Mouse (Mus musculus): ENCODE measurements around the gene Lonp1.
A peak's percentile ranks its signal among the peaks of the same experiment; 100 is the strongest.

Gene Lonp1

DNA sequence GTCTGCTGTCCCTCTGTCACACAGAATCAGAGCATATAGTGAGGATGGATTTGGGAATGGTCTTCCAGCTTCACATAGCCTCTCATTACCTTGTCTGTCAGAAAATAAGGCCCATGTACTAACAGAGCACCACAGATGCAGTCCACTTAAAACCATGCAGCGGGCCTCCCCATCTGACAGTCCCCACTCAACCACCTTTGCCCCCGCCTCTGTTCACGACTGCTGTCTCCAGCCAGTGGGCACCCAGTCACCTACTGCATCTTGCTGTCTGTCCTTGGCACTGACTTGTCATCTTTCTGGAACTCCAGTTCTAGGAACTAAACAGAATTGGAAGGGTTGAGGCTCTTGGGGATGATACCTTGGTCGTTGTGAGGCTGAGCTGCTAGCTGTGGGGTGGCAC lies 37.8 kb downstream of the Lonp1 start:
- no peak for DNase-seq (ENCODE audit: low spot score)

DNA sequence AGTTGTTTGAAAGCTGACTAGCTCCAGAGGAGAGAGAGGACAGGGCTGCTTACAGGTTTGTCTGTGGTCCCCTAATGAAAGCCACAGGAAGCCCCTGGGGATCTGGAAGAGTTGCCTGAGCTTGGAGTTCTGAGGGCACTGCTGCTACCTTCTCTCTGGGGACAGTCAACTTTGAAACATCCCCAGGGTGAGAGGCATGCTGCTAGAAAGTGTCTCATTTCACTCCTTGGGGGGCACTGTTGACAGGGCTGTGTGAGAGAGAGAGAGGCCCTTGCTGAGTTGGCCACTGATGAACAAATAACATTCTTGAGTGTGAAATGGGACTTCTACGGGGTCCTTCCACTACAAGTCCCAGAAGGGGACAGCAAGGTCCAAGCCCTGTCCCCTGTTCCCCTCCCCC lies 38.9 kb downstream of the Lonp1 start:
- no peak for DNase-seq (ENCODE audit: low spot score)

DNA sequence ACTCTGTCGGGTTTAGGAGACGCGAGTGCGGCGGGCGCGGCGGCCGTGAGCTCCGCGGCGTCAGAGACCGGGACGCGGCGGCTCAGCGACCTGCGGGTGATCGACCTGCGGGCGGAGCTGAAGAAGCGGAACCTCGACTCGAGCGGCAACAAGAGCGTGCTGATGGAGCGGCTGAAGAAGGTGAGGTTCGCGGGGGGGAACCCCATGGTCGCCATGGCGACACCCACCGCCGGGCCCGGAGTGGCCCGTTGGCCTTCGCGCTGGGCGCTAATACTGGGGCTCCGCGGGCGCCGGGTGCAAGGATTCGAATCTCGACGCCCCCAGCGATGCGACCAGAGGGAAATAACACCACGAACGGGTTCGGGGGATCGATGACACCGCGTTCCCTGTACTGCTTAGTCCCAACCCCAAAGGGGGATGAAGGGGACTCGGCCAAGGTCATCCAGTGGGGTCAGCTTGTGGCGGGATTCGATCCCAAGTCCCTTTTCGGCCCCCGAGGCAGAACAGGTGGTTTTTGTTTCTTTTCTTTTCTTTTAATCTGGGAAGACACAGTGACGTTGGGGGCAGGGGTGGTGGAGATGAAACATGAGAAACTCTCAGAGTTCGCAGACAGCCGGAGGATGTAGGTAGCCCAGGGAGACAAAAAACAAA lies 41.4 kb downstream of the Lonp1 start:
- peak; percentile 65 for DNase-seq (ENCODE audit: low spot score)

DNA sequence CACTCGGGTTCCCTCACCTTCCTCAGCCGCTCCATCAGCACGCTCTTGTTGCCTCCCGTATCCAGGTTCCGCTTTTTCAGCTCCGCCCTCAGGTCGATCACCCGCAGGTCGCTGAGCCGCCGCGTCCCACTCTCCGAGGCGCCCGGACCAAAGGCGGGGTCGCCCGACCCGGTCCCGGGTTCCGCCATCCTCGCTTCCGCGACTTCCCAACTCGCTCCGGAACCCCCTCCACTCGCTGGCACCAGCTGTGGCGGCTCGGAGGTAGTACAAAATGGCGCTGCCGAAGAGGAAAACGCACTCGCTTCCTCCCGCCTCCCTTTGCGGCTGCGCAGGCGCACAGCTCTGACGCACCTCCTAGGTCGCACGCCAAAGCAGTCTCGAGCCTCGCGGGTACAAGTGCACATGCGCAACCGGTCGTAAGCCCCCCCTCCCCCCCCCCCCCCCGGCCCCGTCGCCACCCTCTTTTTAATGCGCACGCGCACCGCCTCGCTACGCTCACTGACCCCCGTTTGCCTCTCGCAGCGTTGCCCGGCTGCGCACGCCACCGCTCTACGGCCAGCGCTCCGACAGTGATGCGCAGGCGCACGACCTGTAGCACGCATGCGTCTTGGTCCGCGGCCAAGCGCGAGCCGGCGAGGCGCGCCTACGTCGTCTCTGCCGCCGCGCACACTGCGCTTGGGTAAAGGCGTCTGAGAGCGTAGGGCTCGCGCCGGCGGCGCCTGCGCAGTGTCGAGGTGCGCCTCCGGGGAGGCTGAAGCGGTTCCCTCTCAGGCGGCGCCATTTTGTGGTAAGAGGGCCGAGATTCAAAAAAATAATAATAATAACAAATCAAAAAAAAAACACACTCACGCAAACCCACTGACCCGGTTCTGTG lies 42.2 kb downstream of the Lonp1 start, which contains the start of the genes Safb2 and Safb:
Safb2 (minus strand) TSS at position 329 of the 874 bp plus-strand sequence.
Safb (plus strand) TSS at position 569 of the 874 bp plus-strand sequence.
- peak; percentile 100 for DNase-seq (ENCODE audit: low spot score)

DNA sequence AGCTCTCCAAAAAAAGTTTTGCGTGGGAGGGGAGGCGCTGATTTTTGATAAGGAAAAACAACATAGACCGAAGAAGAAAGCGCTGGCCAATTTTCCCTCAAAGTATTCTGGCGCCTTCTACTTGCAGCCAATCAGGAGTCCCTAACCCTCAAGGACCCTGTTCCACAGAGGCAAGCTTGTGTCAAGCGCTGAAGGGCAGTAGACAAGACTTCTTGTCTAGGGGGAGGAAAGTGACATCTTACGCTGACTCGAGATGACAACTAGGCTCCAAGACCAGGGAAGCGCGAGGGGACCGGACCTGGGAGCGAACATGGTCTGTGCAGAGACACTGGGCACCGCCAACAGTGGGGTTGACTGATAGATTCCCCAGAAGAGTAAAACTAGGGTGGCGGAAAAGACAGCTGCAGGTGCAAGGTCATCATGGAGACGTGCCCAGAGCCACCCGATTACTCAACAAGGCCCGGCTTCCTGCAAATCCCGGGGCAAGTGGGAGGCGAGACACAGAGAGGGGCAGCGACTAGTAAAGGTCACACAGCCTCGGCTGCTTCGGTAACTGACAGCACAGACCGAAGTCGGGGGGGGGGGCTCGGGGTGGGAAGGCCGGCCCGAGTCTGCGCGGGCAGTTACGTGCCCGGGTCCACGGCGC lies 43.0 kb downstream of the Lonp1 start:
- peak; percentile 43 for DNase-seq (ENCODE audit: low spot score)

DNA sequence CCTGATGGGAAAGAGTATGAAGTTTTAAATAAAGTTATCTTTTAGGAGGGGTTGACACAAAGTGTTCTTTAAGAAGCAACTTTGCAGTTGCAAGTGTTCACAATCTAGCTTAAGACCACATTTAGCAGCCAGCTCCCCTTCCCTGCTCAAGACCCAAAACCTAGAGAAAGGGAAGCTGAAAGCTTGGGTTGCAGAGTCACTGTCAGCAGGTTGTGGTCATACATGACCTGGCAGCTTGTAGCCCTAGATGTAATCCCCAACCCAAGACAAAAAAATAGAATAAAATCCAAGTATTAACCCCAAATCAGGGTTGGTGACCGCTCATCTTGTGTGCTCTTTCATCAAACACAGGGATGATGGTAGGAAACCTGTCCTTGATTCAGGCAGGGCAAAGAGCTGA lies 43.6 kb downstream of the Lonp1 start:
- DNase-seq (ENCODE audit: low spot score), result no peak

DNA sequence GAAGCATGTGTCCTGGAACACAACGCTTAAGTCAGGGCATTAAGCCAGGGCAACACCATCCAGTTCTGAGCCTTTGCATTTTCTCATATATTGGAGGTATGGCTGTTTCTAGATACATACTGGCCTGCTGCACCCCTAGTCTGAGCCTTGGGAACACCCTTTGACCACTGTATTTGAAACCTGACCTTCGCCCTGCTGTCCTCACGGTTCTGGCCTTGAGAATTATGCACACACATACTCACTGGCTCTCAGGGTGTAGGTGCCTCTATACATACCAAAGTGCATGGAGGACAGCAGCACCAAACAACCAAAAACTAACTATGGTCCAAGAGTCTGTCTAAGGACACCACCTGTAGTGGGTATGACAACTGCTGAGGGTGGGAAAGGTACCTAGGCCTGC lies 53.7 kb downstream of the Lonp1 start:
- DNase-seq (ENCODE audit: low spot score), result no peak

DNA sequence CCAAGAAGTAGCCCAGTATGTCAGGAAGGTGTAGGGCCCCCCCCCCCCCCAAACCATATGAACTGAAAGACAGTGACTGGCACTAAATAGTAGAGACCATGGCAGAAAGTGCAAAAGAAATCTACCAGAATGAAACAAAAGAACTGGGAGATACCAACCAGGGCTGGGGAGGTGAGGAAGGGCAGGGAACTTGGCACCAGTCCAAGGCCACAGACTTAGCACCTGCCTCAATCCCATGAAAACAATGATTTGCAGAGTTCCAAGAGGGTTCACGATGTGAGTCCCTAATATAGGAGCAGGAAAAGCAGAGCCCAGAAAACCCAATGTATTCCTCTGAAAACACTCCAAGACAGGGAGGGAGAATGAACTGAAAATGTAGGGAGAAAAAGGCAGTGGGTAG lies 54.5 kb downstream of the Lonp1 start:
- DNase-seq (ENCODE audit: low spot score), result no peak

DNA sequence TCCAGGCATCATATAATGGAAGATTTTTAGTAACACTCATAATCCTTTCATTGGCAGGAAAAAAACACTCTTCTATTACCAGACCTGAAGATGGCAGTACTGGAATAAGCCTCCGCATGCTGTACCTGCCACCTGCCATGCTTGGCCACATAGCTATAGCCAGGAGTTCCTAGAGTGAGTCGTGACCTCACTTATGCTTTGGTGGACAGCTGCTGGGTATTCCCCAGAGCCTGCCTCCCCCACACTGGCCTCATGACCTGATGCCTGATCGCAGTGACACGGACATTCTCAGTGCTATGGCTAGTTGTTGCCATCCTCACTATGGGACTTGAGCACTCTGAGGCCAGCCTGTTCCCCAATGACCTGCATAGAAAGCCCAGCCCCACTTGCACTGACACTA lies 56.4 kb downstream of the Lonp1 start:
- DNase-seq (ENCODE audit: low spot score), result no peak

DNA sequence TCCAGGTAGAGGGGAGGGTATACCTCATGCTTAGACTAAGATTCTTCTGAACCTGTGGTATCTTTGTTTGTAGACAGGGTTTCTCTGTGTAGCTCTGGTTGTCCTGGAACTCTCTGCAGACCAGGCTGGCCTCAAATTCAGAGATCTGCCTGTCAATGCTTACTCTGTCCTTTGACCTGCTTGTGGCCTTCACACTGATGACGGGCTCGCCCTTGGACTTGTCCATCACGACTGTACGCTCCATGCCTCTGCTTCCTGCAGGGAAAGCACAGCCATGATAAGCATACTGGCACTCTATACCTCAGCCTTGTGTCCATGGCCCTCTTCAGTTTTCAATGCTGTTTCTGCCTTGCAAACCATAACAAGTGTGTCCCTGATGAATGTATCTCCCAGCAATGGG lies 59.3 kb downstream of the Lonp1 start:
- no peak for DNase-seq (ENCODE audit: low spot score)

DNA sequence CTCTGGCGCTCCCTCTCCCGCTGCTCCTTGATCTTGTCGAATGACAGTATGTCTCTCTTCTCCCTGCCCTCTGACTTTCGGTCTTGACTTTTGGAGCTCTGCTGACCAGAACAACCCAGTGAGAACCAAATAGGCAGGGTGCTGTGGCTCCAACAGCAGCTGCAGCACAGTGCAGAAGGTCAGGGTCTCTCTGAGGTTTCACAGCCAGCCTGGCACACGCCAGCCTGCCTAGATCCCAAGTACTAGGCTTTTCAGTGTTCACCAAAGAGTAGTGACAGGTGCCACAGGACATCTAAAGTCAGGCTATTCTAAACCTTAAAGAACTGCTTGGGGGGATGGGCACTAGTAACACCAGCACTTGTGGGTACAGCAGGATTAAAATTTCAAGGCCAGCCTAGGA lies 59.8 kb downstream of the Lonp1 start:
- no peak for DNase-seq (ENCODE audit: low spot score)

DNA sequence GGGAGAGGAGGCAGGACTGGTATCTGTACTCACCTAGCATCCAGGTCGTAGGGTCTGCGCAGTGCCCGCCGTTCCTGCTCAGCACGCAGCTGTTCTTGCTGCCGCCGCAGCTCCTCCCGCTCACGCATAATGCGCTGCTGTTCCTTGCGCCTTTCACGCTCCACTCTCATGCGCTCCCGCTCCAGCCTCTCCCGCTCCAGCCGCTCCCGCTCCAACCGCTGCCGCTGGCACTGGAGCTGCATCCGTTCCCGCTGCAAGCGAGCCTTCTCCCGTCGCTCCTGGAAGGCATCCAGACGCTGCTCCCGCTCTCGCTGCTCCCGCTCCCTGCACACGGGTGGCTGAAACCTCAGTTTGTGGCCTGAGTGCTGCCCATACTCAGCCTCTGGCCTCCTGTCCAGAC lies 60.4 kb downstream of the Lonp1 start:
- no peak for DNase-seq (ENCODE audit: low spot score)

All from ovary, postnatal 36 days (tissue).